Mouse (Mus musculus): ENCODE measurements around the gene Rnaseh2c.

Rnaseh2c gene

GRCm38 (mm10) chr19:5601752-5602541, at the start of gene Rnaseh2c:
Gene Rnaseh2c (plus strand): TSS chr19:5601873.
- peak; percentile 85 for DNase-seq (ENCODE audit: low spot score)

DNA sequence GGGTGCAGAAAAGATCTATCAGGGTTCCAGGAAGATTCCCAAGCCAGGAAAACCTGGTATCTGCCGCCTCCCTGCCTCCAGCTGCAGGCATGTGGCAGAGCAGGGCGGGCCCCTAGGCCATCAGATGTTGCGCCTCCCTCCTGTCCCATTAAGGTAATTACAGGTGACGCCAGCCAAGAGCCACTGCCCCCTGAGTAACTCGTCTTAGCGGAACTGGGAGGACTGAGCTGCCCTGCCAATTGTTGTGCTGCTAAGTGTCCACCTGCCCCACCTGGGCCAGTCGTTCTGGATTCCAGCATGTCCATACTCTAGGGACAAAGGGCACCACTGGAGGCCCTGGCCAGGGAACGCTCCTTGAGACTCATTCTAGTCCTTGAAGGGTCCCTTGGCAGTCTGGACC, 47.9 kb upstream of the Rnaseh2c start:
- DNase-seq (ENCODE audit: low spot score) = no peak

DNA sequence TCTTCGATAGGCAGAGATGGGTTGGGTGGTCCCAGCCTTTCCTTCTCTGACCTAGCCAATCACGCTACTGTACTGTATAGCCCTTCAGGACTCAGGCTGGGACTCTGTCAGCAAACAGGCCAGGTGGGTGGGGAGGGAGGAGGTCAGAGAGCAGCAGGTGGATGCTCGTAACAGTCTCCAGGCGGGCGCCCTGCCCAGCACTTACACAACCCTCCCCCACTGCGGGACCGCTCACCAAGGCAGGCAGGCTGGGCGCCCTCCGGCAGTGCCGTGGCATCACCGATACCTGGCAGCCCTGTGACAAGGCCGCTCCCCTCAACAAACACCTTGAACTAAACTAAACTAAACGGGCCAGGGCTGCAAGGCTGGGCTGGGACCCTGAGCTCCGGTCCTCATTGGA, 47.5 kb upstream of the Rnaseh2c start:
- DNase-seq (ENCODE audit: low spot score) = no peak

DNA sequence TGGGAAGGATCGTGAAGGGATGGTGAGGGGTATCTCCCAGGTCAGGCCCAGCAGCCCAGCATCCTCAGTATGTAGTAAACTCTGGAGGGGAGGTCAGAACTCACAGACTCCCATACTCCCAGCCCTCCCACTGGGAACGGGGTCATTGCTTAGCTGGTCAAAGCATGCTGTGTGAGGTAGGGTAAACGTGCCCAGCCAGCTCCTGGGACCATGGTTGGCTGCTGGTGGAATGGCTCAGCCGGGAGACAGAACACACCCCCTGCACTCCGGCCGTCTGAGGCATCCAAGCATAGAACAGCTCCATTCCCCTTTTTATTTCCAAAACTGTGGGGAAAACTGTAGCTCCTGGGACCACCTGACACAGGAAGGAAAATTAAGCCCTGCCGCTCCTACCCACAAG, 43.5 kb upstream of the Rnaseh2c start:
- no peak for DNase-seq (ENCODE audit: low spot score)

DNA sequence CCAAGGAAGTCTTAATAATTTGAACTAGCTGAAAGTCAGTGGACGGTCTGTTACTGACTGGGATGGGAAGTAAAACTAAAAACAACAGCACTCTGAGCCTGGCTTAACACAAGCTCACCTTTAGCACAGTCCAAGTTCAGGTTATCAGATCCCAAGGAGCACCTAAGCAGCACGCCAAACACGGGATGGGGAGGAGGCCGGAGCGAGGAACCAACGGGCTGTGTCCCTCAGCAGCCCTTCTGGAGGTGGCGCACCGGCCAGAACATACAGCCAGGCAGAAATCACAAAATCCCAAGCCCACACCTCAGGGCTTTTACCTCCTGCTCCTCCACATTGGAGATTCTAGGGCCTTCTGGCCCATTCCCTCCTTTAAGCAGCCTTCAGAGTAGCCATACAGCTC, 42.9 kb upstream of the Rnaseh2c start:
- DNase-seq (ENCODE audit: low spot score) = no peak

DNA sequence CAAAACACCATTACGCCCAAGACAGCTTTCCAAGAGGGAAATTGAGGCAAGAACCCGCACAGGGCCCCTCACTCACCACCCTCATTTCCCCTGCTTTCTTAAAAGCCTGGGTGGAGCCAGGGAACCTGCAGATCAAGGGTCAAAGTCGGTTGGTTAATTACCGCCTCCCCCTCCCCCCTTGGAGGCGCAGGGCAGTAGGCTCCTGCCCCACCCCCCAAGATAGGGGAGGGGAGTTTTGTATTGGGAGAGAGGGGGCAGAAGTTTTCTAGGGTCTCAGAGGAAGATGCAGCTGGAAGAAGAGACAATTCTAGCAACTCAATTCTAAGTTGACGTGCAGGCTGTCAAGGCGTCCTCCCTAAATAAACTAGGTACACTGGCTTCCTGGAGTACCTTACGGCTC, 42.4 kb upstream of the Rnaseh2c start:
- DNase-seq (ENCODE audit: low spot score) = no peak

DNA sequence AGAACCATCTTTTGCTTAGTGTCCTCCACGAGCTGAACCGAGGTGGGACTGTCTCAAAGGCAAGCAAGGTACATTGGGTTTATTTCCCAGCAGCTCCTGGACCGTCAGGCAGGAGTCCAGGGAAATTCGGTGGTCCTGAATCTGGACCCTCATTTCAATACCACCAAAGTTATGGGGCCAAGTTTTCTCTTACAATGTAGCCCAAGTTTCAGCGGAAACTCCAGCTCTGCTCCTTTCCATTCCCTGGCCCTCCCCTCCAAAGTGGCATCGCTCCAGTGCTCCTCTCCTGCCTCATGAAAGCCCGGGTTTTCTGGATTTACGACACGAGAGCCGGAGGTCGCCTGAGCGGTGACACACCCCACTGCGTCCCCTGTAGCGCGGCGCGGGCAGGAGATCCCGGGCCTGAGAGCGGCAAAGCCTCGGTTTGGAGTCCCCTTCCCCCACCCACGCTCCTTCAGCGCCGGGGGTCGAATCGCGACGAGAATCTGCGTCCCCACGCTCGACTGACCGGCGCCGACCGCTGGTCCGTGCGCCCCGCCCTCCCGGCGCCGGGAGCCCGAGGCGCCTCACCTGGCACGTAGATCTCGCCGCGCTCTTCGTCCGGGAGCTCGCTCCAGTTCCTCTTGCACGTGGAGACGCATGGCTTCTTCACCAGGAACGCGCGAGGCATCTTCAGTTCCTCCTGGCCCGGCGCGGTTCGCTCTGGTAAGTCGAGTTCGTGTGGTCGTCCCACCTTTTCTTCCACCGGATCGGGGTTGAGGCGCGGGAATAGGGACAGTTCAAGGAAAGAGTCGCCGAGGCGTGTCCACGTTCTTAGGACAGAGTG, 41.8 kb upstream of the Rnaseh2c start:
- no peak for DNase-seq (ENCODE audit: low spot score)

- DNase-seq (ENCODE audit: low spot score) = peak; percentile 50
Measured at GRCm38 (mm10) chr19:5560457-5561041, 41.1 kb upstream of the Rnaseh2c start, which contains the start of gene Ovol1. Gene Ovol1 (minus strand): TSS chr19:5560646.

DNA sequence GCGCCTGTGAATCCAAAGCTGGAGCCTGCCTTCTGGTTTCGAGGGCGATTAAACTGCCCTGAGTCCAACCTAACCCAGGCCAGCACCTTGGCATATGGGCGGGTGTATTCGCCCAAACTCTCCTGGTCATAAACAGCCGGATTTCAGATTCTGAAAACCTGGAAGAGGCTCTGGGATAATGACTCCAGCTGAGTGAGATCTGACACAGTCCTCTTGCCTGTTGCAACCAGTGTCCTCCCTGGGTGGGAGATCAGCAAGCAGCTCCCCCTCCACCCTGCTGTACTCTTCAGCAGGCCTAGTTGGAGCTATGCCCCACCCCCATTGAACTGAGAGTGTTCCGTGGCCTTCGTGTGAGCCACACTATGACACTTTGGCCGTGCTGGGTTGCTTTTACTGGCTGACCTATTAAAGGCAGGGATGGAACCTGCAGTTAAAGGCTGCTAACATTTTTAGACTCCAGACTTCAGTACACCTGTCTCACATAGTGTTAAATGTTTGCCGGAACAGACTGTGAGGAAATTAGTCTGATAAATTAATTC, 40.4 kb upstream of the Rnaseh2c start:
- peak; percentile 15 for DNase-seq (ENCODE audit: low spot score)

DNA sequence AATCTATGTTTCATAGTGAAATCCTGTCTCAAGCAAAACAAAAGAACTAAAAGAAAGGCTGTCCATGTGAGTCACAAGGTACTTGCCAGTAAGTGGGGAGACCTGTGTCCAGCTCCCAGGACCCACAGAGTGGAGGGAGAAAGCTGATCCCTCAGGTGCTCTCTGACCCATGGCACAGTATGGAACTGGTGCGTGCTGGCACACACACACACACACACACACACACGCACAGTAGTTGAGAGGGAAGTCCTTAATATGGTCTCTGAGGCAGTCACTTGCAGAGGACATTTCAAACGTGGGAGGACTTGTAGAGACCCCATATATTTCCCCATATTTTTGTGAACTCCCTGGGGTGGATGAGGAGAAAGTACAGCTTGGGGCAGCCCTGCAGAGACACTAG, 39.8 kb upstream of the Rnaseh2c start:
- no peak for DNase-seq (ENCODE audit: low spot score)

- DNase-seq (ENCODE audit: low spot score) = no peak
Measured at GRCm38 (mm10) chr19:5562776-5563175, 38.9 kb upstream of the Rnaseh2c start.

- no peak for DNase-seq (ENCODE audit: low spot score)
Measured at GRCm38 (mm10) chr19:5566316-5566715, 35.4 kb upstream of the Rnaseh2c start.

DNA sequence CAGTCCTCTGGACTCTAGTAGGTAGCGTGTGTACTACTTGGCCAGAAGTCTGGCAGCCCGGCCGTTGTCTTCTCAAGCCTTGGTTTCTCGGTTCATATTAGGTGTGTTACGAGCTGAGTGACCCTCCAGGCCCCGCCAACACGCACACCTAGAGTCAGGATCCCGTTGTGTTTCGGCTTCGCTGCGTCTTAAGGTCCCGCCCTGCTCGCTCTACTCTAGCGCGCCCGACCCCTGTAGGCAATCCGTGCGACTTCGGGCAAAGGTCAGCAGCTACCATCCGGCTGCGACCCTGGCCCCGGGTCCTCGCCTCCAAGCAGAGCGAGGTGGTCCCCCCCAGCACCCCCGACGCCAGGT, 34.5 kb upstream of the Rnaseh2c start:
- no peak for DNase-seq (ENCODE audit: low spot score)

DNA sequence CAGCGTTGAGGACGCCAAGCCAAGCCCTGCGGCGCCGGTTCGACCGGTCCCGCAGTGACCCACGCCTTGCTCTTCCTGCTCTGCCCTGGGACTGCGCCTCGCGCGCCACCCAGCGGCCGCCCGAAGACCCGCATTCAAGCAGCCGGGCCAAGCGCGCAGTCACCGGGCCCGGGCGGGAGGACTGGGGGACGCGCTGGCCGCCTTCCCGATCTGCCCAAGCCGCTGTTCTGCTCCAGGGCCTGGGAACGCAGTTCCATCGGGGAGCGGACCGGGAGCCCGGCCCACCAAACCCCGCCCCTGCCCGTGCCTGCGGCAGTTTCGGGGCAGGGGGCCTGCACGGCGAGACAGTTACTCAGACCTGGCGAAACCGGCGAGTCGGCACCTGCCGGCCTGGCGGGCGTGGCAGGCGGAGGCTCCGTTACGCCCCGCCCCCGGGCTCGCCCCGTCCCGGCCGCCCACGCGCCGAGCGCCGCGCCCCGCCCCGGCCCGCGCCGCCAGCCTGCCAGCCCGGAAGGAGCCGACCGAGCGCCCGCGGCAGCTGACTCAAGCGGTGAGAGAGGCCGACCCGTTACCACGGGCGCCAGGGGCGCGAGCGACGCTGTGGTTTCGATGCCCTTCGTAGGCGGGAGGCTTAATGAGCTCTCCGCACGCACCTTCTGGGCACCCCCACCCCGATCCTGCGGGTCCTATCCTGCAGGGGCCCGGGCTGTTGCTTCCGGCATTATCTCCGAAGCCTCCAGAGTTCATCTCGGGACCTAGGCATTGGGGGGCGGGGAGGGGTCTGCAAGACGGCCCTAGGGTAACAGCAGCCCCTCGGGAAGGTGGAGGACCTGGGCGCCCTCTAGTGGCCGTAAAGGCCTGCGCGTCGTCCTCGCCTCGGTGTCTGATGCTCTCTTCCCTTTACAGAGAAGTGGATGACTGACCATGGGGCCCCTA, 33.9 kb upstream of the Rnaseh2c start, which contains the start of gene Ap5b1:
Ap5b1 (plus strand) TSS at position 492 of the 936 bp plus-strand sequence.
- DNase-seq (ENCODE audit: low spot score) = peak; percentile 94

GRCm38 (mm10) chr19:5568470-5569140, 33.1 kb upstream of the Rnaseh2c start:
- peak; percentile 95 for DNase-seq (ENCODE audit: low spot score)

DNA sequence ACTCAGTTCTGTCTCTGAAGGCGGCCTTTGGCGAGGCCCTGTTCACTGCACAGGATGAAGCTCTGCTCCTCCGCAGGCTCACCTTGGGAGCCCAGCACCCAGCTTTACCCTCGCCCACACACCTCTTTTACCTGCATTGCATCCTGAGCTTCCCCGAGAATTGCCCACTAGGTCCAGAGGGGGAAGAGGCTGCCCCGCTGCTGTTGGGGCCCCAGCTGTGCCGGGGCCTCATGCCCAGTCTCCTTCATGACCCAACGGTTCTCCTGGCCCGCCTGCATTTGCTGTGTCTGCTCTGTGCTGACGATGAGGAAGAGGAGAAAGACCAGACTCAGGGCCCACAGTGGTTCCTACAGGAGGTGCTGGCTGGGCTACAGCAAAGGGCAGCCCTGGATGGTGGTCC, 32.2 kb upstream of the Rnaseh2c start:
- no peak for DNase-seq (ENCODE audit: low spot score)

DNA sequence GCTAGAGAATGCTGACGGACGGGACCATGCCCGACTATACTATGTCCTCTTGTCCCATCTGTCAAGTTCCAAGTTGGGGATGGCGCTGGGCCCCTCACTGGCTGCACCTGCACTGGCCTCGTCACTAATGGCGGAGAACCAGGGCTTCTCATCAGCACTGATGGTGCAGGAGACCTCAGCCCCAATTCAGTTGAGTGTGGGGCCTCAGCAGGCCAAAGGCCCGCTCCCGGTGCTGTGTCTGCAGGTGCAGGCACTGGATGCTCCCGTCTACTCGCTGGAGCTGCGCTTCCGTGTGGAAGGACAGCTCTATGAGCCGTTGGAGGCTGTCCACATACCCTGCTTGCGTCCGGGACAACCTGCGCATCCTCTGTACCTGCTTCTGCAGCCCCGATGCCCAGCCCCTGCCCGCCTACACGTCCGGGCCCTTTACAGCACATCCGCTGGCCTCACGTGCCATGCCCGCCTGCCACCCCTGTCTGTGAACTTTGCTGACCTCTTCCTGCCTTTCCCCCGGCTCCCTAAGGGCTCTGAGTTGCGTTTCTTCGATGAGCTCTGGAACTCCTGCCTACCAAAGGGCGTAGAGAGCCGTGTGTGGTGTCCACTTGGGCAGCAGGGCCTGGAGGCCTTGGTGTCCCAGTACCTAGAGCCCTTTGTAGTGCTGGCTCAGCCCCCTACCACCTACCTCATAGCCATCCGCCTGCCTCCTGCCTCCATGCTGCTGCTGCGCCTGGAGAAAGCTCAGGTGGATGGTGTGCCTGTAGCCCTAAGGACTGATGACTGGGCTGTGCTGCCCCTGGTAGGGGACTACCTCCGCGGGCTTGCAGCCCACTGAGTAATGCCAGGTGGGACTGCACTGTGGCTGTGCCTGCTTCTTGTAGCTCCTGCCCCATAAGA, 31.1 kb upstream of the Rnaseh2c start:
- no peak for DNase-seq (ENCODE audit: low spot score)

- no peak for DNase-seq (ENCODE audit: low spot score)
Measured at GRCm38 (mm10) chr19:5571831-5572230, 29.8 kb upstream of the Rnaseh2c start.

DNA sequence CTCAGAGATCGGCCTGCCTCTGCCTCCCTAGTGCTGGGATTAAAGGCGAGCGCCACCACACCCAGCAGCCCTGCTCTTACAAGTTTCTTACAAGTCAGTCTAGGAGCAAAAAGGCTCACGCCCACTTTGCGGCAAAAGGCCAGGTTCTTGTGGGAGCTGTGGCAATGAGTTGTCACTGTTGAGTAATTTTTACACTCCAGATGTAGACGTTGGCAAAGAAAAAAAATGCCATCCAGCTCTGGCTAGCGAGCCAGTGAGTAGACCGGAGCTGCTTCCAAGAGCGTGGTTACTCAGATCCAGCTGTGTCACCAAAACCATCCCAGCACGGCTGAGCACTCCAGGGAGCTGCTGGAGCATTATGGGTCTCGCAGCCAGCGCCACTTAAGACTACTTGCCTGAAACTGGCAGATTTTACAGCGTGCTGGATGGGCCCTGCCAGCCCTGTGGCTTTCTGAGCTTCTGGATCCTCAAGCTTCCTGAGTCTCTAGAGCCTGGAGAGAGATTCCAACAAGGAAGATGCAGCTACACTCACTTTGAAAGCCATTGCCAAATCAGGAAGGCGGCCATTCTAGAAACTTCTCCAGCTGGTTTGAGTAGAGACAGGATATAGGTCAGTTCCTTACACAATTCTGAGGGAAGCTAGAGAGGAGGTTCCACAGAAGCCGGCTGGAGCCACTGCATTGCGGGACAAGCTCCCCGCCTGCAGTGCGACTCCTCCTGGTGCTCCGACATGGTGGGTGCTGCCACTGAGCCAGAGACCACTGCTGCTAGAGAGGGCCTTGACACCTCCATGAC, 29.1 kb upstream of the Rnaseh2c start:
- DNase-seq (ENCODE audit: low spot score) = no peak
